Mouse (Mus musculus) spleen, postnatal 36 days (tissue): ENCODE data around the gene Cblc.
A peak's percentile ranks its signal among the peaks of the same experiment; 100 is the strongest.

ENCODE experiments used
- DNase-seq, 2 experiments: peaks; one replicate each; pipeline ENCODE4 v3.0.0; 2022; ENCODE audit warnings: low spot score in 2 of 2, mixed read lengths in 1 of 2

The Cblc gene

GRCm38 (mm10) chr7:19751070-19751383 is 45.6 kb downstream of the Cblc start:
- no peak for DNase-seq

- DNase-seq = peak; percentile 60 to 64
Measured at GRCm38 (mm10) chr7:19750217-19751069, 46.2 kb downstream of the Cblc start, which contains the start of gene Nectin2. Gene Nectin2 (minus strand): TSS chr7:19750483.

DNA sequence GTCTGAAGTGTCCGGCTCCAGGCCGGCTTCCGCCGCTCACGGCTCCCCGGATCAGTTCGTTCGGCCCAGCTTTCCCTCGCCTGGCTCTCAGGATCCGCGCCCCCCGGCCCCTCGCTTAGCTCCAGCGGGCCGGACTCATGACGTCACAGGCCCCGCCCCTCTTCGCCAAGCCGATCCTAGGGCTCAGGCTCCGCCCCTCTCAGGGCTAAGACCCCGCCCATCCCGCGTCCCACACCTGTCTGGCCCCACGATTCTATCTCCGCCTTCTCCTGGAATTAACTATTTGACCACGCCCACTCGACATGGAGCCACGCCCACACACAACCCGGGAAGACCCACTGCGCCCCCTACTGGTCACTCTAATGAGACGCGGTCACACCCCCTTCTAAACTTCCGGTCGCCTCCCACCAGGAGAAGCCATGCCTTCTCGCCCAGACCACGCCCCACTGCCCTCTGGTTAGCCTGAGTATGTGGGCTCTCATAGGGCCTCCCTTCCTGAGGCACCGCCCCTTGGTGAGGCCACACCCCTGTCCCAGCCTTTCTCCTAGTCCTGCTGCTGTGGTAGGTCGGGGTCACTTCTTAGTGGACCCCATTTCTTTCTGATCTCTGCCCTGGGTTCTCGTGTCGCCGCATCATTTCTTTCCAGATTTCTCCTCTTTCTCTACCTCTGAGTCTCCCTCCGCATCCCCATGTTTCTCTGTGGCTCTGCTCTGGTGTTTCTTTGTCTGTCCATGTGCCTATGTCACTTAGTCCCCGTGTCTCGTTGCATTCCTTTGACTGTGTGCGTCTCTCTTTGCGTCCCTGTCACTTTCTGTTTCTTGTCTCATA is 47.0 kb downstream of the Cblc start:
- peak; percentile 71 to 83 for DNase-seq

DNA sequence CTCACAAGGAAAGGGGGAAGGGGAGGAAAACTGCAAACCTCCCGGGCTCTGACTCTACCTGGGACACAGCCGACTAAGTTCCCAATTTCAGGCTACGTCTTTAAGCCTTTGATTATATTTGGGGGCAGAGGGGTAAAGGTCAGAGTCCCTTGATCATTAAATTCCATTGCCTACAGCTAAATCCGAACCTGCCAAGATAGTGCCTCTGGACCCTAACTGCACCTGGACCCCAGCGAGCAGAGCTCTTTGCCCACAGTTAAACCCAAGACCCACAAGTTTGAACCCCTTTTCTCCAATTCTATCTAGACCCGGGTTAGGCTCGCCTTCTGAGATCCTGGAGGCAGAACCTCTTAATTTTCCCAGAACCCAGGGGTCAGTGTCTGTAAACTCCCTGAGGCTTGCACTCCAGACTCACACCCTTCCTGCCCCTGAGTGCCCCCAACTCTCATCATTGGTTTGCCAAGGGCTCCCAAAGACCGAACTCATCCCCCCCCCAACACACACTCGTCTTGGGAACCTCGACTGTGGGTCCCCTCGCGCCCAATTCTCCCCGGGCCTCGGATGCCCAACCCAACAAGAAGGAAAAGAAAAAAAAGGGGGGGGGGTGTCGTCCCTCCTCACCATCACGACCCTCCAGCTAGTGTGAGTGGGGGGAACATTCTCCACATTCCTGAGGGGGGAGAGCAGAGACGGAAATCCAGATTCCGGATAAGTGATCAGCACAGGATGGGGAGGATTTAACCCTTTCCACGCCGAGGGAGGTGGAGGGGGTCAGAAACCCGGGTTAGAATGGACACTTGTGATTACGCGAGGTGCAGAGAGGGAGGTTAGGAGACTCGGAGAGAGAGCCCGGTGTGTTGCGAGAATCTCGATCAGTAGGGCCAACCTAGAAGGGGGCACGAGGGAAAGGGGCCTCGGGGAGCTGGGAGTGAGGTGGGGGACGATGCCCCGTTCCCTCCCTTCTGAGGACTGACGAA is 48.1 kb downstream of the Cblc start:
- no peak for DNase-seq

- DNase-seq = no peak
Measured at GRCm38 (mm10) chr7:19747420-19748218, 49.0 kb downstream of the Cblc start.

GRCm38 (mm10) chr7:19746426-19747201 is 50.0 kb downstream of the Cblc start:
- DNase-seq = no peak

- no peak for DNase-seq
Measured at GRCm38 (mm10) chr7:19745971-19746370, 50.6 kb downstream of the Cblc start.

- no peak for DNase-seq
Measured at GRCm38 (mm10) chr7:19744590-19745385, 51.8 kb downstream of the Cblc start.

DNA sequence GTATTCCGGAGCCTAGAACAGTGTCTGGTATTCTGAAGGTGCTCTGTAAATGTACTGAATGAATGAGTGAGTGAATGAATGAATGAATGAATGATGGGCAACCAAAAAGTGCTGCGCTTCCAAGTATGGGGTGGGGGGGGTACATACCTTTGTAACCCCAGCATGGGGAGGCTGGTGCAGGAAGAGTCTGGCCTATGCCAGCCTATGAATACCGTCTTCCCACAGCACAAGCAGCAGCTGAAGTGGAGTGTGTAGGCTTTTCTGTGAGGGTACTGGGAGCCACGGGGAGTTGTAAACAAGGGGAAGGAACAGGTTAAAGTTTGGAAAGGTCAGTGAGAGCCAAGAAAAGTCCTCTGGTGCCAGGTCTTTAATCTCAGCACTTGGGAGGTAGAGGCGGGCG is 52.8 kb downstream of the Cblc start:
- no peak for DNase-seq

DNA sequence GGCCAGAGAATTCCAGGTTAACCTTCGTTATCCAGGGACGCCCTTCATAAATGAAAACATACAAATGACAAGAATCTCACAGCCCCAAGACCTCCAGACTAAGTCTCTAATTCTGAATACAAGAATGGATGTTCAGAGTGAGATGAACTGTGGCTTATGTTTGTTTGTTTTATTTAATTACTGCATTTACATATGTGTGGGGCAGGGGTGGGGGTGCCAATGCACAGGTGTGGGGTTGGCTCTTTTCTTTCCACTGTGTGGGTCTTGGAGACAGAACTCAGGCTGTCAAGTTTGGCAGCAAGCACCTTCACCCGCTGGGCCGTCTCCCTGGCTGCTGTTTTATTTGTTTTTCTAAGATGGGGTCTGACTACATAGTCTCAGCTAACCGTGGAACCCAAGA is 54.1 kb downstream of the Cblc start:
- no peak for DNase-seq

DNA sequence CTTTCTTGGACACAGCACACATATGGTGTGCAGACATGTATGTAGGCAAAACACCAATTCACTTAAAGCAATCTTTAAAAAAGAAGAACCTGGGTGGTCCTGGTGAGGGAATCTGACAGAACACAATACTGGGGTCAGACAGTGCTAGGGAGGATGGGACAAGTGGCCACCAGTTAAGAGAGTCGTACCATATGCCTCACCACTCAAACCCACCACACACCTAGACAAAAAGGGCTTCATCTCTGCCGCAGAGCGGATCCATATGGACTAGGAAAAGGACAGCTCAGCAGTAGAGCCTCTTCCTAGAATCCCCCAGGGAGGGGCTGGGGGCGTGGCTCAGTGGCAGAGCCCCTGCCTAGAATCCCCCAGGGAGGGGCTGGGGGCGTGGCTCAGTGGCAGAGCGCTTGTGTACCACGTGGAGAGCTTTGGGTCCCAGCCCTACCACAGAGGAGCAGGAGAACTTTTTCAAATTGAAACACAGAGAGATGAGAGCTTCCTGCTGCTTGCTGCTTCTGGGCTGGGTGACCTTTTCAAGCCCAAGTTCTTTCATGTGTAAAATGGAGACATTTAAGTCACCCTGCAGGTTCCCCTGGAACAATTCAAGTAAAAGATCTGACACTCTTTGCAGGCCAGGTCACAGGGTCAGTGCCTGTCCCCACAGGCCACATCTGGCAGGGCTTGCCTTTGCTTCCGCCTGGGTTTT is 55.1 kb downstream of the Cblc start:
- DNase-seq = no peak

DNA sequence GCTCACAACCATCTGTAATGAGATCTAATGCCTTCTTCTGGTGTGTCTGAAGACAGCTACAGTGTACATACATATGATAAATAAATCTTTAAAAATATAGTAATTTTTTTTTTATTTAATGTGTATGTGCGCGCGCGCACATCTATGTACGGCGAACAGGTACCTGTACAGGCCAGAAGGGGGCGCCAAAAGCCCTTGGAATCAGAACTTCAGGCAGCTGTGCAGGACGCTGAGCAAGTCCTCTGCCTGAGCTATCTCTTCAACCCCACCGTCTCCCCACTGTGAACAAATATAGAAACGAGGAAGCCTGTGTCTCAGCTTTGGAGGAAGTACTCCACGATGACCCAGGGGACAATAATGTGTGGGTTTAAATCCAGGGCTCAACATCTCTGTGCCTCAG is 56.3 kb downstream of the Cblc start:
- no peak for DNase-seq

GRCm38 (mm10) chr7:19738771-19739170 is 57.8 kb downstream of the Cblc start:
- DNase-seq = no peak

- no peak for DNase-seq
Measured at GRCm38 (mm10) chr7:19736389-19737057, 60.1 kb downstream of the Cblc start.

DNA sequence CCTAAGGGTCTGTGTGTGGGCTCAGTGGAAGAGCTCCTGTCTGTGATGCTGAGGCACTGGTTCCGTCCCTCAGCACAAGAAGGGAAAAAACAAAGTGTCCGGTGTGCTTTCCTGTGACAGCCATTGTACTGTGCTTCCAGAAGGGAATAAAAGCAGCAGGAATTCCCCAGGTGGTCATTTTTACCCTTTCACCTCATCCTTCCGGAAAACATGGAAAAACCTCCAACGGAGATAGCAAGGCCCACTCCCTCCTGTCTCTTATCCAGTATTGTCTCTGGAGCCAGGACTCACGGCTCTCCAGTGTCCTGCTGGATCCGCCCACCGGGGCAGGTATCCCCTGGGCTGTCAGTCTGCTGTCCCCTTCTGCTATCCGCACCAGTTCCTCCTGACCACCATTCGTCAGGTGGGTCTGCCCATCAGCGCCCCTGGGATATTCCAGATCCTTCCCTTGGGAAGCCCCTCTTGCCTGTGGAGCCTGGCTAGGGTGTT is 62.4 kb downstream of the Cblc start:
- no peak for DNase-seq
